Mouse (Mus musculus) midbrain, postnatal 0 days (tissue): Measurements from ENCODE around the gene Prpf8. TPM values are rescaled to one million over a fixed set of nuclear protein-coding genes. Genes with fewer than 3 reads are reported as not detected.

Experiments used
- ATAC-seq: fragments of 200-750 bp; cut with Nextera tagmentation; 2 replicates; pipeline ENCODE4 v1.8.0; 2017; ENCODE audit warnings: moderate number of reproducible peaks, mild to moderate bottlenecking, moderate TSS enrichment, moderate library complexity; ENCODE audit not compliant: low FRiP score
- DNase-seq: peaks from one replicate; pipeline ENCODE4 v3.0.0-alpha.2; 2015; ENCODE audit warnings: low spot score
- H3K27ac ChIP-seq: fragments of 300-500 bp; sonication (generic); 2 replicates; pipeline ENCODE4 v1.5.1; 2014; ENCODE audit warnings: low read depth, mild to moderate bottlenecking, low read length, mixed read lengths
- H3K27me3 ChIP-seq: fragments of 300-500 bp; sonication (generic); 2 replicates; pipeline ENCODE4 v1.6.1; 2014; ENCODE audit warnings: low read length, control low read depth, mixed read lengths; ENCODE audit not compliant: insufficient read depth
- H3K36me3 ChIP-seq: fragments of 300-500 bp; sonication (generic); 2 replicates; pipeline ENCODE4 v1.6.1; 2014; ENCODE audit warnings: low read length, control low read depth, mixed read lengths; ENCODE audit not compliant: insufficient read depth
- H3K4me1 ChIP-seq: fragments of 300-500 bp; sonication (generic); 2 replicates; pipeline ENCODE4 v1.6.1; 2014; ENCODE audit warnings: mild to moderate bottlenecking, control low read depth, antibody characterized with exemption, low read length, mixed read lengths; ENCODE audit not compliant: insufficient read depth
- H3K4me2 ChIP-seq: fragments of 300-500 bp; sonication (generic); 2 replicates; pipeline ENCODE4 v1.6.1; 2014; ENCODE audit warnings: low read depth, mild to moderate bottlenecking, low read length, mixed read lengths; ENCODE audit not compliant: poor library complexity, severe bottlenecking
- H3K4me3 ChIP-seq: fragments of 300-500 bp; sonication (generic); 2 replicates; pipeline ENCODE4 v1.5.1; 2014; ENCODE audit warnings: low read depth, mild to moderate bottlenecking, low read length, moderate library complexity
- H3K9ac ChIP-seq: fragments of 300-500 bp; sonication (generic); replicated peaks from 2 replicates; pipeline ENCODE4 v1.6.1; 2014; ENCODE audit warnings: mild to moderate bottlenecking, low read length, moderate library complexity, mixed read lengths; ENCODE audit not compliant: poor library complexity, severe bottlenecking
- H3K9me3 ChIP-seq: fragments of 300-500 bp; sonication (generic); 2 replicates; pipeline ENCODE4 v1.6.1; 2016; ENCODE audit warnings: low read length, control low read depth
- CTCF ChIP-seq: IDR thresholded peaks from 2 replicates; pipeline ENCODE4 v1.5.1; 2016; ENCODE audit warnings: antibody characterized with exemption, mild to moderate bottlenecking
- WGBS: fragments of 180-500 bp; shearing (Covaris S2); extraction: QIAGEN DNeasy Blood & Tissue Kit; methylation state at CpG from one replicate; pipeline ENCODE4 v1.1.7; 2014; 5-methylcytosine and 5-hydroxymethylcytosine counted together
- polyA plus RNA-seq: library from polyadenylated mRNA; unstranded; fragments of >200 nt; fragmentation: Nextera tagmentation; extraction: Ambion mirVana; gene quantifications from 2 replicates; pipeline ENCODE4 v1.2.1, GENCODE M21; 2015
- total RNA-seq: library from RNA; depleted of rRNA; stranded (reverse); fragments of >200 nt; gene quantifications from 2 replicates; pipeline ENCODE4 v1.2.3, GENCODE M21; 2014

Prpf8 gene
- total and polyA plus RNA-seq, 2 experiments from 2014 or later = 27.6 to 121 TPM

DNA sequence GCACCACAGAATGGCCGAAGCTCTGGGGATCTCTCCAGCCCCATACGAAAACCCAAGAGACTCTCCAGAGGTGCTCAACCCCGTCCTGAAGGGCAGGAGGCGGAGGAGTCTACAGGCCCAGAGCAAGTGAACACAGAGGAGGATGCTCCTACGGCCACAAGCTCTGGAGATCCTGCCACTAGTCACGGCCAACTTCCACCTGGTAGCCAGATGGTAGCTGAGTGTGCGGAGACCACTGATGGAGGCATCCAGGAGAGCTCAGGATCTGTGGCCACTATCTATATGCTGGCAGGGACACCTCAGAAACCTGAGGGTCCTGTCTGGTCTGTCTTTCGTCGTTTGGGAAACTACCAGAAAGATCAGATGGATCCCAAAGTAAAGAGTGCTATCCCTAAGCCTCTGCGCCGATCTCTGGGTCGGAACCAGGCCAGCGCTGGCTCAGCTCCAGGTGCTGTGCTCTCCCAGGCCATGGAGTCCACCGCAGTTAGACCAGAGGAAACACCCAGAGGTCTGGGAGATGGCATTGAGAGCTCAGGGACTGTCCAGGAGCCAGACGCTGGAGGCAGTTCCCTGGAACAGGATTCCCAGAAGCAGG is 39.0 kb downstream of the Prpf8 start:
- H3K9ac ChIP-seq = no peak overlapping the region
- no peaks in the 10 kb centered on the region for H3K27me3 ChIP-seq
- ATAC-seq (no peak), DNase-seq (no peak)
- no peak overlapping the region for H3K4me2 ChIP-seq
- H3K9me3 ChIP-seq = no peaks in the 10 kb centered on the region
- WGBS = 85% methylated on average over 15 of the region's 15 CpGs
- no peak for TF ChIP-seq CTCF
- H3K4me3 ChIP-seq = no peak overlapping the region
- H3K36me3 ChIP-seq = no peaks in the 10 kb centered on the region
- H3K4me1 ChIP-seq = no peaks in the 10 kb centered on the region
- H3K27ac ChIP-seq = no peak overlapping the region

DNA sequence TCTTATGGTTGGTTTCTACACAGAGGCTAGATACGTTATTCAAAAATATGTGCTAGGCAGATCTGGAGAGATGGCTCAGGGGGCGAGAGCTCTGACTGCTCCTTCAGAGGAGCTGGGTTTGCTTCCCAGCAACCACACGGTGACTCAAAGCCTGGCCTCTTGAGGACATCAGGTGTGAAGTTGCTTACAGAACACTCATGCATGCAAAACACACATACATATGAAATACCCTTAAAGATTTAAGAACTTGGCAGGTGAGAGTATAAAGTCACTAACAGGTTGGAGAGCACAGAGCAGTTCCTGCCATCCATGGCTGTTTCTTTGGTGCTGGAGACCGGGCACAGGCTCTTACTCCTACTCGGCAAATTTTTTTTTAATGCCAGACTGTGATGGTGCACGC is 40.3 kb downstream of the Prpf8 start:
- 80% methylated on average over 6 of the region's 6 CpGs for WGBS
- Histone ChIP-seq H3K4me3 (no peak overlapping the region), H3K4me2 (no peak overlapping the region), H3K27ac (no peak overlapping the region), H3K36me3 (no peaks in the 10 kb centered on the region), H3K9me3 (no peaks in the 10 kb centered on the region), H3K9ac (no peak overlapping the region), H3K27me3 (no peaks in the 10 kb centered on the region), H3K4me1 (no peaks in the 10 kb centered on the region)
- no peak for DNase-seq
- TF ChIP-seq CTCF = no peak
- no peak for ATAC-seq

DNA sequence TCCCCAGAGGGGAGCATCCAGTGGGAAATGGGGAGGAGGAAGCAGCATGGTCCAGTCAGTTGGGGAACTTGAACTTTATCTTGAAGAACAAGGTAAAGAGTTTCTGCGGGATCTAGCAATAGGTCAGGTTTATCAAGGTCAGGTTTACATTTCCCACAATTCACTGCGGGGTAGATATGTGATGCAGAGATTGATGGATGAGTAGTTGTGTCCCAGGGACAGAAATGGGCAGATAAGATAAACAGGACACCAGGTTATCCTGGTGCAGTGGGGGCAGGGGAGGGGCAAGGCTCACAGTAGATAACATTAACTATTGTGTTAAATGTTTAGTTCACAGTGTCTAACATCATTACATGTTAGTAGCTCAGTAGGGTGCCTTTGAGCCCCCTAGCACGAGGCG is 43.2 kb downstream of the Prpf8 start:
- Histone ChIP-seq H3K4me1 (peaks cover 10% of the 10 kb centered on the region), H3K4me3 (no peak overlapping the region), H3K9ac (no peak overlapping the region), H3K9me3 (no peaks in the 10 kb centered on the region), H3K27me3 (no peaks in the 10 kb centered on the region), H3K4me2 (peak overlapping the region; percentile 96; the same call in 1 of the 2 replicates), H3K36me3 (no peaks in the 10 kb centered on the region), H3K27ac (peak overlapping the region; percentile 99)
- TF ChIP-seq CTCF = no peak
- ATAC-seq (no peak), DNase-seq (no peak)
- 54% methylated on average over 4 of the region's 4 CpGs for WGBS

DNA sequence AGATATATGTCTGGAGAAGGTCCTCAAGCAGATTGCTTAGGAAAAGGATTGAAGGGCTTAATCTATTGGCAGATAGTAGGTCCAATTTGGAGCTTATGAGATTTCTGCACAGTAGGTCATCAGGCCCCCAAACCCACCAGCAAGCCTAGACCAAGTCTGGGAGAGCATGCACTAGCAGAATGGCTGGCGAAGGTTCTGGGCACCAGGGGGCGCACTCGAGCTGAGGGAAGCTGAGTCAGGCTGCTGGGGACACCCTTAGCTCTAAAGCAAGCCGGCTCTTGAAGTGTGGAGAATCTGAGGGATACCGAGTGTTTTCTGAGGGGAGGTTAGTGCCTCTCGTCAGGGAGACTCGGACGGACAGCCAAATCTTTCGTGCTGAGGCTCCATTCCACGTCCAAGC is 43.7 kb downstream of the Prpf8 start:
- no peaks in the 10 kb centered on the region for H3K36me3 ChIP-seq
- no peaks in the 10 kb centered on the region for H3K27me3 ChIP-seq
- H3K9me3 ChIP-seq = no peaks in the 10 kb centered on the region
- H3K9ac ChIP-seq = peak overlapping the region; percentile 97
- TF ChIP-seq CTCF = peak; percentile 99
- under 1% methylated on average over 10 of the region's 10 CpGs for whole genome bisulfite sequencing
- peak overlapping the region; percentile 59 for H3K4me3 ChIP-seq
- DNase-seq (peak; percentile 93), ATAC-seq (peak; percentile 8; the same call in 1 of the 2 replicates)
- peaks cover 16% of the 10 kb centered on the region for H3K4me1 ChIP-seq
- peak overlapping the region; percentile 99 for H3K27ac ChIP-seq
- H3K4me2 ChIP-seq = peak overlapping the region; percentile 96

DNA sequence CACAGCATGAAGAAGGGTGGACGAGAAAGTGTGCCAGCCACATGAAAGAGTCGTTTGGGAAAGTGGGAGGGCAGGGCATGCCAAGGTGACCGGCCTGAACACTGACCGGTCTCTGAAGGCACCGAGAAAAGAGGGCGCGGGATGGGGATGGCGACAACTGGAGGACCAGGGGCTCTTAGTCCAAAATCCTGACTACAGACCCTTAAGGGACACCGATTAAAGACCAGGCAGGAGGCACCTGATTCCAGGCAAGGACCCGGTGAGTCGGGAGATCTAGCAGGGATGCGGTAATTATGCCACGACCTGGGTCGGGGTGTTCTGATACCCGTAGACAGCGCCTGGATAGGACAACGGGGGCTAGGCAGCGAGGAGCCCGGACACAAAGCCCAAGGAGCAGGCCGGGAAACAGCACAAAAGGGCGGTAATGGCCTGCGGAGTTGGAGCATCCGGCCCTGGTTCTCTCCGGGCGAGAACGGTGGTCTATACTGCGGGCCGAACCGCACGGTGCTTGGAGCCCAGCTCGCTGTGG is 44.3 kb downstream of the Prpf8 start:
- H3K4me2 ChIP-seq = peak overlapping the region; percentile 96
- peak; percentile 45 for ATAC-seq

DNA sequence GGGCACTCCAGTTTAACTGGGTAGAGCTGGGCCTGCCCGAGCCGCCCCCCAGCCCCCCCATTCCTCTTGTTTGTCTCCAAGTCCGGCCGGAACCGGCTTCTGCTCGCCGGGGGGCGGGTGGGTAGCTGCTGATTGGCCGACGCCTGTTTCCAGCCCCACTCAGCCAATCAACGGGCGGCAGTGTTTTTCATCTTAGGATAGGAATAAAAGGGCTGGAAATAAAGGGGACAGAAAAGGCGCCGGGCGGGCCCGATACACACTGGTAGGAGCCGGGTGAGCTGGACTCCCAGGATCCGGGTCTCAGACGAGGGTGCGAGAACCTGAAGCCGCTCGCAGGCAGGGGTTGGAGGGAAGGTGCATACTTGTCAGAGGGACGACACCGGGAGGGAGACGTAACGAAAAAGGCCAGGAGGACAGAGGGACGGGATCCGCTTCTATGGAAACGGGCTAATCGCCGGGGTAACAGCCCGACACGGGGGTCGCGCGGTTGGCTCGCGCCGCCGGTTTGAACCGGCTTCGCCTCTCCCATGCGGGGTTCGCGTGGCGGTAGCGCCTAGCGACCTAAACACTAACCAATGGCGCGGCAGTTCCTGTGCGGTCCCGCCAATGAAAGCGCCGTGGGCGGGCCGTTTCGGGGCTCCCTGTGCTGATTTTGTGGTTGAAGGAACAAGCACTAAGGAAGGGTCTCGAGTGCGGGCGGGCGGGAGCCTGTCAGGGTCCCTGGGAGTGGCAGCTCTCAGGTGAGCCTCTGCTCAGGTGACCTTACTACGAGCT is 45.0 kb downstream of the Prpf8 start, which contains the start of gene Slc43a2:
Gene Slc43a2, plus strand, starts transcription at position 226 of the 774 bp plus-strand sequence.
- WGBS = under 1% methylated on average over 61 of the region's 62 CpGs
- H3K9me3 ChIP-seq = no peaks in the 10 kb centered on the region
- H3K4me2 ChIP-seq = peak within 1 kb of the TSS; percentile 96
- H3K9ac ChIP-seq = peak within 1 kb of the TSS; percentile 97
- DNase-seq (peak; percentile 99), ATAC-seq (peak; percentile 94)
- peaks cover 16% of the 10 kb centered on the region for H3K4me1 ChIP-seq
- H3K27ac ChIP-seq = peak within 1 kb of the TSS; percentile 99
- TF ChIP-seq CTCF = no peak
- no peaks in the 10 kb centered on the region for H3K27me3 ChIP-seq
- peak within 1 kb of the TSS; percentile 59 for H3K4me3 ChIP-seq
- no peaks in the 10 kb centered on the region for H3K36me3 ChIP-seq

More for the DNA sequence above, 44.3 kb downstream of the Prpf8 start:
- Histone ChIP-seq H3K4me3 (peak overlapping the region; percentile 59), H3K9me3 (no peaks in the 10 kb centered on the region), H3K4me1 (peaks cover 16% of the 10 kb centered on the region), H3K36me3 (no peaks in the 10 kb centered on the region), H3K27ac (peak overlapping the region; percentile 99), H3K9ac (peak overlapping the region; percentile 97), H3K27me3 (no peaks in the 10 kb centered on the region)
- TF ChIP-seq CTCF = no peak
- no peak for DNase-seq
- under 1% methylated on average over 30 of the region's 31 CpGs for WGBS
